Mouse (Mus musculus) neural tube, embryonic 14.5 days (tissue): ENCODE data around the gene Nus1. TPM values are rescaled to one million over a fixed set of nuclear protein-coding genes. Genes with fewer than 3 reads are reported as not detected.

Experiments used
- ATAC-seq: fragments of 200-750 bp; cut with Nextera tagmentation; 2 replicates; pipeline ENCODE4 v1.8.0; 2017; ENCODE audit warnings: low read depth, mild to moderate bottlenecking, moderate TSS enrichment, moderate library complexity
- H3K27ac ChIP-seq: fragments of 300-500 bp; sonication (generic); 2 replicates; pipeline ENCODE4 v1.5.1; 2014; ENCODE audit warnings: low read depth, mild to moderate bottlenecking, control low read depth, low read length, moderate library complexity, mixed read lengths
- H3K27me3 ChIP-seq: fragments of 300-500 bp; sonication (generic); 2 replicates; pipeline ENCODE4 v1.6.1; 2014; ENCODE audit warnings: low read length; ENCODE audit not compliant: control insufficient read depth, insufficient read depth
- H3K36me3 ChIP-seq: fragments of 300-500 bp; sonication (generic); 2 replicates; pipeline ENCODE4 v1.6.1; 2014; ENCODE audit warnings: low read length, mixed read lengths; ENCODE audit not compliant: control insufficient read depth, insufficient read depth
- H3K4me1 ChIP-seq: fragments of 300-500 bp; sonication (generic); 2 replicates; pipeline ENCODE4 v1.6.1; 2014; ENCODE audit warnings: low read length; ENCODE audit not compliant: control insufficient read depth, insufficient read depth
- H3K4me2 ChIP-seq: fragments of 300-500 bp; sonication (generic); 2 replicates; pipeline ENCODE4 v1.6.1; 2014; ENCODE audit warnings: mild to moderate bottlenecking, low read depth, low read length, control low read depth
- H3K4me3 ChIP-seq: fragments of 300-500 bp; sonication (generic); 2 replicates; pipeline ENCODE4 v1.5.1; 2014; ENCODE audit warnings: low read depth, low read length, control low read depth, mixed read lengths
- H3K9ac ChIP-seq: fragments of 300-500 bp; sonication (generic); replicated peaks from 2 replicates; pipeline ENCODE4 v1.6.1; 2014; ENCODE audit warnings: low read depth, mild to moderate bottlenecking, control low read depth, low read length, mixed read lengths
- H3K9me3 ChIP-seq: fragments of 300-500 bp; sonication (generic); 2 replicates; pipeline ENCODE4 v1.6.1; 2016; ENCODE audit warnings: low read length; ENCODE audit not compliant: control insufficient read depth
- WGBS: fragments of 180-500 bp; shearing (Covaris S2); extraction: QIAGEN DNeasy Blood & Tissue Kit; methylation state at CpG from one replicate; pipeline ENCODE4 v1.1.7; 2014; 5-methylcytosine and 5-hydroxymethylcytosine counted together
- polyA plus RNA-seq: library from polyadenylated mRNA; unstranded; fragments of >200 nt; fragmentation: Nextera tagmentation; extraction: Ambion mirVana; gene quantifications from 2 replicates; pipeline ENCODE4 v1.2.1, GENCODE M21; 2014

The Nus1 gene
- 24.7 and 24.9 TPM in 2 replicates for polyA plus RNA-seq

DNA sequence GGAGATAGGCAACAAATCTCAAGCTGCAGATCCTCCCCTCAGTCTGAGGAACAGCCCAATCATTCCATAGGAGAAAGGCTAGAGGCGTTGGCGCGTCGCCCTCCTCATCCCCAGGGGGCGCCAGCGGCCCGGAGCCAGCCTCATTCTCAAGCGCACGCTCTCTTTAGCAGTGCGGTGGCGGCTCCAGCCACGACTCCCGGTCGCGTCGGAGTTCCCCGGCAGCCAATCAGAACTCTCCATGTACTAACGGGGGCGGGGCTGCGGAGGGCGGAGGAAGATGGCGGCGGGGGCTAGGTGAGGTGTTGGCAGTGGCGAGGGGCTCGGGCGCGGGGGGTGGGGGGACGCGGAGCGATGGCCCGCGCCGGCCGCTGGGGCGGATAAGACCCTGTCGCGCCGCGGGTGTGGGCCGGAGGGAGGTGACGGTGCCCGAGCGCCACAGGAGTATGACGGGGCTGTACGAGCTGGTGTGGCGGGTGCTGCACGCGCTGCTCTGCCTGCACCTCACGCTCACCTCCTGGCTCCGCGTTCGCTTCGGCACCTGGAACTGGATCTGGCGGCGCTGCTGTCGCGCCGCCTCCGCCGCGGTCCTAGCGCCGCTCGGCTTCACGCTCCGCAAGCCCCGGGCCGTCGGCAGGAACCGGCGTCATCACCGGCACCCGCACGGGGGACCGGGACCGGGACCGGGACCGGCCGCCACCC, at the start of gene Nus1:
Gene Nus1 (plus strand): TSS at position 249 of the 699 bp plus-strand sequence.
- H3K4me3 ChIP-seq: peak within 1 kb of the TSS; percentile 56
- H3K4me2 ChIP-seq: peak within 1 kb of the TSS; percentile 86
- peak within 1 kb of the TSS; percentile 69 for H3K9ac ChIP-seq
- 1% methylated on average over 68 of the region's 79 CpGs for WGBS
- peak; percentile 99 for ATAC-seq
- no peaks in the 10 kb centered on the region for H3K36me3 ChIP-seq
- H3K27me3 ChIP-seq: no peaks in the 10 kb centered on the region
- peak within 1 kb of the TSS; percentile 92 for H3K27ac ChIP-seq
- H3K9me3 ChIP-seq: no peaks in the 10 kb centered on the region
- H3K4me1 ChIP-seq: peaks cover 12% of the 10 kb centered on the region

GRCm38 (mm10) chr10:52368376-52368775, 49.0 kb upstream of the Nus1 start:
- Histone ChIP-seq H3K9ac (no peak overlapping the region), H3K4me3 (no peak overlapping the region), H3K4me2 (no peak overlapping the region), H3K27me3 (no peaks in the 10 kb centered on the region), H3K36me3 (no peaks in the 10 kb centered on the region), H3K27ac (no peak overlapping the region), H3K9me3 (no peaks in the 10 kb centered on the region), H3K4me1 (no peaks in the 10 kb centered on the region)
- WGBS: 88% methylated on average over 4 of the region's 4 CpGs
- no peak for ATAC-seq

DNA sequence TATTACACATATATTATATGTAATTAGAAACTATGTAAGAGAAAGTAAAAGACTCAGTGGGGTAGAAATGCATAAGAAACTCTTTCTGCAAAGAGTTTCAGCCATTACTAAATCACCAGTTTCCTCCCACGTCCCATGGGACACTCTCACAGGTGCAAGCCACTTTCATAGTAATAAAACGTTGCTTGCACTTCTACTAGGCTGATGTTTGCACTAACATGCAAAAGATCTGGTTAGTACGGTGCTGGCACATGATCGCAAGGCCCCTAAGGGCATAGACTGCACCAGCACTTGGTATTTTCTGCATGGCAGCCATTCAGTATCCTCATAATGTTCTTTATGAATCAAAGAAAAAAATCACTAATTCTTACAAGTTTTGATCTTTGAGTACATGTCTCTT, 43.5 kb upstream of the Nus1 start:
- Histone ChIP-seq H3K9me3 (no peaks in the 10 kb centered on the region), H3K4me2 (no peak overlapping the region), H3K4me1 (no peaks in the 10 kb centered on the region), H3K27ac (no peak overlapping the region), H3K4me3 (no peak overlapping the region), H3K9ac (no peak overlapping the region), H3K36me3 (no peaks in the 10 kb centered on the region), H3K27me3 (no peaks in the 10 kb centered on the region)
- no peak for ATAC-seq
- WGBS: 75% methylated on average over 4 of the region's 4 CpGs

DNA sequence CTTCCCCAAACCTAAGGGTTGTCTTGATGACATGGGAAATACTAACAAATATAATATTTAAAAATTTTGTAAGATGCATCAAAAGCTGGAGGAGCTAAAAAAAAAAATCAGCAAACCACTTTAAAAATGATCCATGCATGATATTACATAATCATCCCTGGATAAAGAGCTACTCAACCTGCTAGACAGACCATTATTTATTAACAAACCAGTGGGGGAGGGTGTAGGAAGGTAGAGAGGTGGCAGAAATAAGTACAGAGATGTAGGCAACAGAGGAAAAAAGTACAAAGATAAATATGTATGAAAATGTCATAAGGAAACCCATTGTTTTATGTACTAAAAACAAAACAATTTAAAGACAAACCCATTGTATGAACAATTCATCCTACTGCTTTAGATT, 42.7 kb upstream of the Nus1 start:
- no peak for ATAC-seq
- Histone ChIP-seq H3K27me3 (no peaks in the 10 kb centered on the region), H3K4me3 (no peak overlapping the region), H3K4me1 (peaks cover 6% of the 10 kb centered on the region), H3K9ac (no peak overlapping the region), H3K27ac (no peak overlapping the region), H3K4me2 (no peak overlapping the region), H3K9me3 (no peaks in the 10 kb centered on the region), H3K36me3 (no peaks in the 10 kb centered on the region)

- 94% methylated on average over 2 of the region's 2 CpGs for WGBS
- no peak overlapping the region for H3K9ac ChIP-seq
- H3K27me3 ChIP-seq: no peaks in the 10 kb centered on the region
- no peak overlapping the region for H3K27ac ChIP-seq
- no peaks in the 10 kb centered on the region for H3K36me3 ChIP-seq
- H3K4me1 ChIP-seq: peaks cover 7% of the 10 kb centered on the region
- no peak for ATAC-seq
- H3K9me3 ChIP-seq: no peaks in the 10 kb centered on the region
- no peak overlapping the region for H3K4me2 ChIP-seq
- H3K4me3 ChIP-seq: no peak overlapping the region
These were observed 40.9 kb upstream of the Nus1 start for GRCm38 (mm10) chr10:52376422-52376821.

DNA sequence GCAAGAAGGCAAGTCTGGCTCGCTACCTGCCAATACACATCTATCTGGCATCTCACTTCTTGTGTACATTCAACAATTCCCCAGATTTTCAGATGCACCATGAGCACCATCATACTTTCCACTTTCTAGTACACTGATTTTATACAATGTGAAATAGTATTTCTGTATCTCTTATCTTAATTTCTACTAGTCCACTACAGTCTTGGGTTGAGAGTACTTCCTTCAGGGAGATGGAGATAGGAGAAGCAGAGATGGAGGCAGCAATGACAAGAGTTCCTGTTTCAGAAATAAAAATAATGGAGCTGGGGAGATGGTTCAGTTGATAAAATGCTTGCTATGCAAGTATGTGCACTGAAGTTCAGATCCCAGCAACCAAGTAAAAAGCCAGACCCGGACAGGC, 39.5 kb upstream of the Nus1 start:
- Histone ChIP-seq H3K27me3 (no peaks in the 10 kb centered on the region), H3K36me3 (no peaks in the 10 kb centered on the region), H3K27ac (no peak overlapping the region), H3K9me3 (no peaks in the 10 kb centered on the region), H3K9ac (no peak overlapping the region), H3K4me2 (no peak overlapping the region), H3K4me3 (no peak overlapping the region), H3K4me1 (peaks cover 10% of the 10 kb centered on the region)
- no peak for ATAC-seq
- WGBS: 94% methylated on average over 2 of the region's 2 CpGs

DNA sequence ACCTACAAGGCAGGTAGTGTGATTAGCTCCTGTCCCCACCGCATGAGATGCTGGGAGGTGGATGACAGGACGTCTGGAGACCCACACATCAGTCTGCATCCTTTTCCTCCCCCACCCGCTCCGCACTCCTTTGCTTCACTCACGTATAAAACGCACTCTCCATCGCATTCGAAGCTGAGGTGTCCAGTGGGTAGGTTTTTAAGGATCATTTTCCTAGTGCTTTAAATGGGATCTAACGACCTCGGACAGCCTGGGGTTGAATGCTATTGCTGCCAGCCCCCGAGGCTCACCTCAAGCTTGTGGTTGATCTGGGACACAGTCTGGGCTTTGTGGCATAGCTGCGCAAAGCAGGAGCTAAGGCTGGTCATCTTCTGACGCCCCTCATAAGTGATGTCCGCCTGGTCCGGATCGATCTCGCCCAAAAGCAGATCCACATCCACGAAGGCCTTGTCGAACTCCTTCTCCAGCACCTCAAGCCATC, 36.0 kb upstream of the Nus1 start:
- no peaks in the 10 kb centered on the region for H3K27me3 ChIP-seq
- H3K4me1 ChIP-seq: peaks cover 12% of the 10 kb centered on the region
- ATAC-seq: peak; percentile 56
- 0% methylated on average over 19 of the region's 19 CpGs for WGBS
- peak overlapping the region; percentile 96 for H3K27ac ChIP-seq
- peak overlapping the region; percentile 89 for H3K9ac ChIP-seq
- H3K9me3 ChIP-seq: no peaks in the 10 kb centered on the region
- H3K36me3 ChIP-seq: no peaks in the 10 kb centered on the region
- H3K4me3 ChIP-seq: peak overlapping the region; percentile 84
- H3K4me2 ChIP-seq: peak overlapping the region; percentile 62

- Histone ChIP-seq H3K27ac (peak within 1 kb of the TSS; percentile 96), H3K27me3 (no peaks in the 10 kb centered on the region), H3K9ac (peak within 1 kb of the TSS; percentile 89), H3K4me3 (peak within 1 kb of the TSS; percentile 84), H3K9me3 (no peaks in the 10 kb centered on the region), H3K36me3 (no peaks in the 10 kb centered on the region), H3K4me1 (peaks cover 12% of the 10 kb centered on the region), H3K4me2 (peak within 1 kb of the TSS; percentile 65)
- peak; percentile 98 for ATAC-seq
- under 1% methylated on average over 61 of the region's 71 CpGs for WGBS
These were observed 35.3 kb upstream of the Nus1 start, which contains the start of gene Gopc for GRCm38 (mm10) chr10:52381845-52382591. TSS of gene Gopc (minus strand) at chr10:52382124.

DNA sequence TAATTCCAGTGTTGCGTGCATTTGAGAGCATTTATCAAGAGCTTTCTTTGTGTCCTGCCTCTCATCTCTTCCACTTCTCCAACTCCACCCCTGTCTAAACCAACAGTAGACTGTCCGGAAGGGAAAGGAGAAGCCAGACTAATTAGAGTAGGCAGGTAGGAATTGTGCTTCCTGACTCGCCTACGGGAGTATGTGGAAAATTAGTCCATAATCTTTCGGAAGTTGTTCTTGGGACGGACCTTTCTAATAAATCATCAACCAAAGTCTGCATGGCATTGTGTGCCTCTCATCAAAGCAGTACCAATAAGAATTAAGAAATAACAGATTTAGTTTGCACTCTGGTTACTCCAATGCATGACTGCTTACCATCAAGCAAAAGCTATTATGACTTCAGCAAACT, 34.3 kb upstream of the Nus1 start:
- no peaks in the 10 kb centered on the region for H3K36me3 ChIP-seq
- H3K4me1 ChIP-seq: peaks cover 12% of the 10 kb centered on the region
- no peak for ATAC-seq
- H3K9ac ChIP-seq: no peak overlapping the region
- H3K4me2 ChIP-seq: peak overlapping the region; percentile 65
- H3K9me3 ChIP-seq: no peaks in the 10 kb centered on the region
- H3K27ac ChIP-seq: no peak overlapping the region
- WGBS: 90% methylated on average over 6 of the region's 6 CpGs
- peak overlapping the region; percentile 84; the same call in 1 of the 2 replicates for H3K4me3 ChIP-seq
- no peaks in the 10 kb centered on the region for H3K27me3 ChIP-seq
